11 mouse cellular contexts compared by ENCODE assay signal in genomic region chr15:83435324-83436090, GRCm38 (mm10). TPM values are rescaled to one million over a fixed set of nuclear protein-coding genes. Genes with fewer than 3 reads are reported as not detected.
DNase-seq lines count a peak whose midpoint lies in the region; ATAC-seq lines count a peak whose summit lies in the region.
"Had no signal": no experiment of that assay in that cellular context is flagged by ENCODE, and none has a peak within 500 bp of the region (broad histone marks: within the 10 kb centered on the region; RNA-seq: fewer than 3 reads in every experiment).

No protein-coding gene starts in this region.

- no peak overlapping the region for H3K4me3 ChIP-seq in heart, embryonic 16.5 days (ENCODE audit: low read length)
- H3K4me3 ChIP-seq: hindbrain, embryonic 12.5 days had no signal

- 64% methylated on average over 8 of the region's 8 CpGs for WGBS in heart, embryonic 16.5 days

- H3K9me3 ChIP-seq in heart, embryonic 16.5 days (replicated peaks; ENCODE audit: control insufficient read depth, low read length): no peaks in the 10 kb centered on the region
- H3K9me3 ChIP-seq: hindbrain, embryonic 12.5 days had no signal

- no peak for ATAC-seq in heart, embryonic 16.5 days (replicated peaks; ENCODE audit: extremely low read depth, insufficient read depth, low FRiP score)

- DNase-seq in heart, postnatal 4 days: no peak
- peak; percentile 60 for DNase-seq in right cerebral cortex, adult 18-20 months
- DNase-seq in right cerebral cortex, postnatal 10 days (ENCODE audit: low spot score in 2 of 2): no peak
- DNase-seq in brain, embryonic 18.5 days (ENCODE audit: low read depth, low spot score): peak; percentile 4
- peak; percentile 31 for DNase-seq in splenic B cell, adult 2 months (ENCODE audit: low read depth, low spot score)
- DNase-seq in spleen, adult 12 weeks (ENCODE audit: low spot score): no peak
- DNase-seq in cerebellum, adult 11-12 months: no peak
- DNase-seq: cerebellum, adult 9-10 months; gastrocnemius, postnatal 25 days had no signal

- no peak overlapping the region for H3K9ac ChIP-seq in heart, embryonic 16.5 days (ENCODE audit: low read length)
- H3K9ac ChIP-seq: hindbrain, embryonic 12.5 days had no signal

- no peak overlapping the region for H3K4me2 ChIP-seq in heart, embryonic 16.5 days (ENCODE audit: low read depth, low read length)
- H3K4me2 ChIP-seq: hindbrain, embryonic 12.5 days had no signal

- peaks cover 49% of the 10 kb centered on the region for H3K4me1 ChIP-seq in heart, embryonic 16.5 days (ENCODE audit: control insufficient read depth, insufficient read depth, low read length)

- no peaks in the 10 kb centered on the region for H3K27me3 ChIP-seq in heart, embryonic 16.5 days (ENCODE audit: control insufficient read depth, insufficient read depth, low read length)
- no peaks in the 10 kb centered on the region for H3K27me3 ChIP-seq in splenic B cell, adult 2 months (ENCODE audit: control insufficient read depth, insufficient read depth, low read length, poor library complexity, severe bottlenecking)
- H3K27me3 ChIP-seq: hindbrain, embryonic 12.5 days had no signal

- H3K36me3 ChIP-seq in heart, embryonic 16.5 days (ENCODE audit: control insufficient read depth, insufficient read depth): no peaks in the 10 kb centered on the region
- H3K36me3 ChIP-seq in splenic B cell, adult 2 months (ENCODE audit: control insufficient read depth, insufficient read depth, low read length, poor library complexity, severe bottlenecking): no peaks in the 10 kb centered on the region
- H3K36me3 ChIP-seq: hindbrain, embryonic 12.5 days had no signal

- H3K27ac ChIP-seq in heart, embryonic 16.5 days (ENCODE audit: low read length): peak overlapping the region; percentile 36; the same call in 1 of the 2 replicates
- H3K27ac ChIP-seq: hindbrain, embryonic 12.5 days had no signal

RNA-seq across cellular contexts. Expression of gene Pacsin2, which starts 28.9 kb away (rescaled TPM):
- polyA plus RNA-seq in heart, embryonic 16.5 days (2015; fragmentation: Nextera tagmentation; extraction: Ambion mirVana): 73.3 and 74.2 TPM in 2 replicates
- 100 to 1,000 TPM; 136 to 147 TPM for total RNA-seq in heart, postnatal 4 days (2021)

Comparison
In these comparisons a context has a peak if more than half of its experiments do, and no peak if none do; other contexts are left out.
1. DNase-seq: peak in right cerebral cortex, adult 18-20 months (single experiment), brain, embryonic 18.5 days (single experiment) and splenic B cell, adult 2 months (single experiment); none in heart, postnatal 4 days (single experiment), right cerebral cortex, postnatal 10 days (0 of 2), spleen, adult 12 weeks (single experiment) and cerebellum, adult 11-12 months (single experiment).